Mouse (Mus musculus) heart, adult 2 months (tissue): ENCODE results near the gene Reg3a.

Experiments used
- CTCF ChIP-seq: fragments of 200-600 bp; IDR thresholded peaks from 2 replicates; pipeline ENCODE4 v1.8.1; 2022; ENCODE audit warnings: antibody characterized with exemption, mild to moderate bottlenecking, moderate library complexity
- POLR2A ChIP-seq: fragments of 200-500 bp; IDR thresholded peaks from 2 replicates; pipeline ENCODE4 v1.6.1; 2011; ENCODE audit warnings: mild to moderate bottlenecking, low read depth, low read length, control low read depth; ENCODE audit not compliant: insufficient read depth

DNA sequence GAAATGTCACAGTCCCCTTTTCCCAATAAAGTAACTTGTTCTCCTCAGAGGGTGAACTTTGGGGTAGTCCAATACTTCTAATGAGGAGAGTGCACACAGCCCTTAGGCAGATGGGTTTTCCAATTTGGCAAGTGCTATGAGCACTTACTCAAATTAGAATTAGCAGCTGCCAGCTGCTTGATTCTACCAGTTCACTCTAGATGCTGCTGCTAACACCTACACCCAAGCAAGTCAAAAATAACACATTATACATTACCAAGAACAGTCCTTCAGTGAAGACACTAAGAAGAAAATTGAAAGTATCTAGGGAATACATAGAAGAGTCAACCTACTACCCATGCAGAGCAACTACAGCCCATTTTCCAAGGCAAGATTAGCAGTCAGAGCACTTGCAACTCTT lies 40.2 kb upstream of the Reg3a start:
- TF ChIP-seq CTCF: no peak
- no peak for TF ChIP-seq POLR2A
